Mouse (Mus musculus) Patski (cell line): Measurements from ENCODE around the gene Vmn2r84. TPM values are rescaled to one million over a fixed set of nuclear protein-coding genes. Genes with fewer than 3 reads are reported as not detected.
"Not testable (repeated sequence)": the region's sequence is repeated elsewhere in the genome, so short reads cannot be mapped to it uniquely, and the experiment has no call there.

ENCODE experiments used
- ATAC-seq: fragments of 100-300 bp; one replicate; pipeline ENCODE4 v1.8.0; 2021
- CTCF ChIA-PET: fragments of 350-600 bp; sonication (Branson Sonifier 250); formaldehyde crosslinking; loops from one replicate; lab custom pipeline; 2022; ENCODE audit warnings: inconsistent platforms; lab: Charles Lee
- POLR2A ChIA-PET: fragments of 350-600 bp; sonication (Branson Sonifier 250); formaldehyde crosslinking; loops from one replicate; lab custom pipeline; 2022; ENCODE audit warnings: antibody characterized with exemption, inconsistent platforms; lab: Charles Lee
- DNase-seq: peaks from one replicate; pipeline ENCODE4 v3.0.0-alpha.2; 2011; ENCODE audit warnings: low read depth, low spot score
- H3K27me3 ChIP-seq: fragments of 371-371 bp; one replicate; pipeline ENCODE4 v1.5.1; 2021
- CTCF ChIP-seq: fragments of 100-300 bp; IDR thresholded peaks from one replicate; pipeline ENCODE4 v1.5.1; 2021
- in situ Hi-C: fragments of 300-500 bp; cut with MboI; formaldehyde crosslinking; loops from 3 replicates; pipeline ENCODE4 v1.11.1; 2018; ENCODE audit warnings: low pct_unique_long_range_greater_than_20kb, mixed read lengths
- polyA plus RNA-seq: library from polyadenylated mRNA; unstranded; gene quantifications from one replicate; pipeline ENCODE4 v1.2.3, GENCODE M21; 2021

Gene Vmn2r84
- not detected for polyA plus RNA-seq

GRCm38 (mm10) chr10:130394232-130394631 is at the start of gene Vmn2r84:
Gene Vmn2r84 (minus strand): TSS chr10:130394332.
- POLR2A ChIA-PET = no interaction called here
- DNase-seq (no peak), ATAC-seq (no peak)
- CTCF ChIA-PET = no interaction called here
- no peaks in the 10 kb centered on the region for H3K27me3 ChIP-seq
- TF ChIP-seq CTCF = no peak
- in situ Hi-C loops = no loop called here

- ATAC-seq, POLR2A ChIA-PET, CTCF ChIA-PET, in situ Hi-C loops, H3K27me3 ChIP-seq, DNase-seq: not testable (repeated sequence)
Measured at GRCm38 (mm10) chr10:130434185-130434898, 40.2 kb upstream of the Vmn2r84 start.

GRCm38 (mm10) chr10:130429603-130430002 is 35.5 kb upstream of the Vmn2r84 start, which contains the start of gene Vmn2r85:
Gene Vmn2r85 (minus strand): TSS chr10:130429703.
- POLR2A ChIA-PET, CTCF ChIA-PET, DNase-seq, in situ Hi-C loops, ATAC-seq, H3K27me3 ChIP-seq: not testable (repeated sequence)

GRCm38 (mm10) chr10:130422368-130422767 is 28.2 kb upstream of the Vmn2r84 start:
- H3K27me3 ChIP-seq, in situ Hi-C loops, CTCF ChIA-PET, DNase-seq, POLR2A ChIA-PET, ATAC-seq: not testable (repeated sequence)

GRCm38 (mm10) chr10:130420401-130420800 is 26.3 kb upstream of the Vmn2r84 start:
- H3K27me3 ChIP-seq = no peaks in the 10 kb centered on the region
- ATAC-seq (no peak), DNase-seq (no peak)
- in situ Hi-C loops = no loop called here
- TF ChIP-seq CTCF = no peak
- ChIA-PET CTCF (no interaction called here), POLR2A (no interaction called here)

GRCm38 (mm10) chr10:130419954-130420353 is 25.8 kb upstream of the Vmn2r84 start:
- CTCF ChIA-PET, H3K27me3 ChIP-seq, POLR2A ChIA-PET, ATAC-seq, DNase-seq, in situ Hi-C loops: not testable (repeated sequence)

GRCm38 (mm10) chr10:130416352-130416751 is 22.2 kb upstream of the Vmn2r84 start:
- POLR2A ChIA-PET, ATAC-seq, in situ Hi-C loops, DNase-seq, H3K27me3 ChIP-seq, CTCF ChIA-PET: not testable (repeated sequence)

- ATAC-seq, in situ Hi-C loops, CTCF ChIA-PET, POLR2A ChIA-PET, DNase-seq, H3K27me3 ChIP-seq: not testable (repeated sequence)
Measured at GRCm38 (mm10) chr10:130412167-130412698, 18.1 kb upstream of the Vmn2r84 start.

GRCm38 (mm10) chr10:130375145-130375544 is 19.0 kb downstream of the Vmn2r84 start:
- ATAC-seq (no peak), DNase-seq (no peak)
- in situ Hi-C loops = no loop called here
- no peaks in the 10 kb centered on the region for H3K27me3 ChIP-seq
- TF ChIP-seq CTCF = no peak
- POLR2A ChIA-PET = no interaction called here
- CTCF ChIA-PET = no interaction called here

GRCm38 (mm10) chr10:130372491-130373173 is 21.5 kb downstream of the Vmn2r84 start:
- no peak for TF ChIP-seq CTCF
- no peaks in the 10 kb centered on the region for H3K27me3 ChIP-seq
- in situ Hi-C loops = no loop called here
- no peak for DNase-seq
- ChIA-PET CTCF (interaction anchor here (1.0 kb wide), 1 partner anchor 13 kb away, joined by 3 read pairs; no protein-coding TSS in a partner anchor), POLR2A (no interaction called here)
- no peak for ATAC-seq

GRCm38 (mm10) chr10:130371644-130372043 is 22.5 kb downstream of the Vmn2r84 start:
- no peak for ATAC-seq
- ChIA-PET POLR2A (no interaction called here), CTCF (no interaction called here)
- no peak for DNase-seq
- TF ChIP-seq CTCF = no peak
- in situ Hi-C loops = no loop called here
- H3K27me3 ChIP-seq = no peaks in the 10 kb centered on the region
